Mouse (Mus musculus) common myeloid progenitor, adult 5-6 weeks (primary cell): Measurements from ENCODE around the gene Pter. TPM values are rescaled to one million over a fixed set of nuclear protein-coding genes. Genes with fewer than 3 reads are reported as not detected.
A peak's percentile ranks its signal among the peaks of the same experiment; 100 is the strongest.

Experiments used
- ATAC-seq: replicated peaks from 2 replicates; pipeline ENCODE4 v1.8.0; 2016; ENCODE audit warnings: low read depth, mild to moderate bottlenecking, moderate TSS enrichment, inconsistent platforms; ENCODE audit not compliant: poor library complexity, severe bottlenecking
- total RNA-seq: library from RNA; stranded (forward); fragments of 200-1000, 187-1606 nt; gene quantifications from 2 replicates; pipeline ENCODE4 v1.2.3, GENCODE M21; 2017

Gene Pter
- total RNA-seq: 19.8 and 24.8 TPM in 2 replicates

DNA sequence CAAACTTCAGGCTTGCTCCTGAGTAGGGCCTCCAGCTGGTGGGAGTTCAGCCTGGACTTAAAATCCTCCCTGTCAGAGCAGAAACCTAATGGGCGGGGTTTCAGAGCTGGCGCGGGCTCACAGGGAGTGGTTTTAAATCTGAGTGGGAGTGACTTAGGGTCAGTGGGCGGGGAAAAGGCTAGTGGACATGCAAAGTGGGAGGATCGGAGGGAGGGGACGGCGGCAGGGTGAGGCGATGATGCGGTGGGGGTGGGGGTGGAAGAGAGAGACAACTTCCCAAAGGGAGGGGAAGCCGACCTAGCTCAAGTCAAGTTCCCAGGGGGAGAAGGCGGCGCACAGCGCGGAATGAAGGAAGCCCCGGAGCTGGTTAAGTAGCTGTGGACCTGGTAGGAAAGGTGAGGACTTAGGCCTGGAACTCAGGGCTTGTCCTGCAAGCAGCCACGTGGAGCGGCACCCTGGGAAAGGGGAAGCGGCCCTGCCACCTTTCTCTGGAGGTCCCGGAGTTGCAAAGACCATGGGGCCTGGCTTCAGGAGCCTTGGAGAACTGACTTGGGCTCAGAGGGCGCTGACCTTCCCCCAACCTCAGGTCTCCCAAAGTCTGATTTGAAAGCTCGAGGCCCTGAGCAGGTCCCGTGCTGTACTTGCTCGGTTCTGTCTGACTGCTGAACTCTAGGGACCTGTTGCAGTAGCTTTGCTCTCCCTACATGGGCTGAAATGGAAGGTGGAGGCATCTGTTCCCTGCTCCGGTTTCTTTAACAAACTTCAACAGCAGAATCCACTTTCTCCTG is at the start of gene Pter:
TSS of gene Pter (plus strand) at position 238 of the 788 bp plus-strand sequence.
- peak; percentile 97 for ATAC-seq

DNA sequence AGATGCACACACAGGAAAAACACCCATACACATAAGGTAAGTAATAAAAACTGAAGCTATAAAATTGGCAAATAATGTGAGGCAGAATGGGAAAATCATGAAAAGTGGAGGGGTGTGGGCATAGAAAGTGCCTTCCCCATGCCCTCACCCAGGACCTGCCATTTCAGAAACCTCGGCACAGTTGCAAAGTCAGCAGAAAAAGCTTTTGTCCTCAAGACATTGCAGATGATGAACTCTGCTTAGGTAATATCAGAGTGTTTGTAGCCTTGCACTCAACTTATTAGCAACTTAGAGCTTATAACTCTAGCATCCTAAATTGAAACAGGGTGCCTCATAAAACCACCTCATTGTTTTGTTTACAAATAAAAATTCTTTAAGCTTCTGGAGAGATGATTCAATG is 49.6 kb upstream of the Pter start:
- ATAC-seq: no peak

DNA sequence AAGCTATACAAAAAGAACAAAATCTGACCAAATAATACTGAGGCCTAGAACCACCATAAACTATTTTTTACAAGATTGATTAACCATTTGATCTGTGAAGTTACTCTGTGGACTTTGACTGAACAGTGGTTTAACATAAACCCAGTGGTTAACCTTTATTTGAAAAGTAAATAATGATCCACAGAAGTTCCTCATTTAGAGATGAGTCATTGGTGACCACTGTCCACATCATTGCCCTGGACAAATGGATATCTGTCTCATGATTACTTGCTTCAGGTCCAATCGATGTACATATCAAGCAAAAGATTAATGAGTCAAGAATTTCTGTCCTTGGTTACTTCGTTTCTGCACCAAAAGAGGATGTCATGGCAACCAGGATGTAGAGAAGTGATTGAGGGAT is 44.3 kb upstream of the Pter start:
- no peak for ATAC-seq

DNA sequence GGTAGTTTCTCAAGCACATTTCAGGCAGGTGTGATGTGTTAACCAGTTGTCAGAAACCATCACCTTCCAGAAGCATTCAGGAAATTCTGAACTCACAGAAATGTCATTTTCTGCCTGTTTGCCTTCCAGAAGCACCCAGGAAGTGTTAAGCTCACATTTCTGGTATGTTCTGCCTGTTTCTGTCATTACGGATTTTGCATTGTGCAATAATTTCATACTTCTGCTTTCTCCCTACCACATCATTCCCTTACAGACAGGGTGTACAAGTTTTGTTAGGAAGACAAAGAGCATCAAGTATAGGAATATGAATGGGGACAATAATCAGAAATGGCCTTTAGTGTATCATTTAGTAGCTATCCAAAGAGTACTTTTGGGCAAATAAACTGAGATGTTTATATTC is 42.8 kb upstream of the Pter start:
- ATAC-seq: no peak

DNA sequence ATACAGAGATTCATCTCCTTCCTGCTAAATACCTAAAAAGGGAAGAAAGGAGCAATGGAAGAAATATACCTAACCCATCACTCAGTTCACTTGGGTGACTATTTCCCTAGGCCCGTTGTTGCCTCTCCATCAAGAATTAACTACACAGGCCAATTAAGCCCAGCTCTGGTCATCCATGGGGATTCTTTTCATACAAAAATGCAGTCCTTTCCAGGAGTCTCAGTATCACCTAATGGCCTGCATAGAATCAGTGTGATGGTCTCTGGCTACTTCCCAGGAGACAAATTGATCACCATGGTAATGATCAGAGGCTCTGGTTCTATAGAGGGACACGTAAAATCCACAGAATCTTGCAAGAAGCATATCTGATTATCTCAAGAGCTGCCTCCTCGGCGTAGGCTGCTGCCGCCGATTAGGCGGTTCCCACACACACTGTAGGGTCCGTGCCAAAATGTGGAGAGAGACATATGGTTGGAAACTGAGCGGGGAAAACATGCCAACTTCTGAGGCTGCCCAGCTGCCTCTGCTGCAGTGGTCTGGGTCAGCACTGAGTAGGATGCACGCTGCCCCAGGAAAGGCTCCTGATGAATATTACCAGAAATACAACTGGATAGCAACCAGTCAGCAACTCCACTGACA is 40.4 kb upstream of the Pter start:
- no peak for ATAC-seq

DNA sequence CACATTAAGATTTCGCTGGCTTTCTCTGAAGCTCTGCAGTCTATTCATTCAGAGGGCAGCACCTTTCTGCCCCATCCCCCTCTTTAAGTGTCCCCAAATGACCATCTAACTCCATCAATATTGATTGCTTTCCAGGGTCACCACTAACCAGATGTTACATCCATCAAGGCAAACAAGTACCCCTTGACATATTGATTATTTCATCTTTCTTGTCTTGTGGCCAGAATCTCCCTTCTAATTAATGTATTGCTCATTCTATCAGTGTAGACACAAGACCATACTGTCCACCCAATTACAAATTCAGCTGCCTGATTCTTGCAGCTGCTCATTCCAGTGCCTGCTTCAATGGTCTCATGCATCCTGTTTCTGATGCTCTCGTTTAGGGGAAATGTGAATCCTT is 36.8 kb upstream of the Pter start:
- no peak for ATAC-seq

DNA sequence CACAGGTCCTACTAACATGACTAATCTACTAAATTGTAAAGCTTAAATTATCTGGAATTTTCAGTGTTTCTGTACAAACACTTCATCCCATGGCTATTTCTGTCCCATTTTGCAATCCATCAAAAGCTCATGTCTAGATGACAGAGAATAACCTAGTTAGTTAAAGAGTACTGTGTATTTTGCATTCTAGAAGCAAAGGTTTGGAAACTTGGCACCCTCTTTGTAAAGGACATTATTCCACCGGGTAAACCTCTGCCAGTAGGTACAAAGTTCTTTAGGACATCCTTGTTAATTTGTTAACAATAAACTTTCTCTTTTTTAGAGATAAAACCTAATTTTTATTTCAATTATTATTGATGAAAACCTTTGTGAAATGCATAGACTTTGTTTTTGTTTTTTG is 18.1 kb upstream of the Pter start:
- no peak for ATAC-seq

DNA sequence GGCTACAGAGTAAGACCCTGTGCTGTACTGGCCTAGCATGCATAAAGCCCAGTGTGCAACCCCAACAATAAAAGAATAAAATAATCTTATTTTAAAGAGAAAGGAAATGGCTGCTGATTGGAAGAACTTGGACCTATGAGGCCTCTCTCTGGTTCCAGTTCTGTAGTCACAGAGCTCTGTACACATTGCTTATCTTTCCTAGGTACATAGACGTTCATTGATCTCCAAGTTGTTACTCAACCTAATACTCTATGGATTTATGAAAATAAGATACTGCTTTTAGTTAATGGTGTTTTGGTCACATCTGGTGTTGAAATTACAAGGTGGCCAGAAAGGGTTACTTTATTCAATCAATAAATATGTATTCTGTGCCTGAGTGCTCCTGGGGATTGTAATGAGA is 1.8 kb downstream of the Pter start:
- ATAC-seq: no peak

DNA sequence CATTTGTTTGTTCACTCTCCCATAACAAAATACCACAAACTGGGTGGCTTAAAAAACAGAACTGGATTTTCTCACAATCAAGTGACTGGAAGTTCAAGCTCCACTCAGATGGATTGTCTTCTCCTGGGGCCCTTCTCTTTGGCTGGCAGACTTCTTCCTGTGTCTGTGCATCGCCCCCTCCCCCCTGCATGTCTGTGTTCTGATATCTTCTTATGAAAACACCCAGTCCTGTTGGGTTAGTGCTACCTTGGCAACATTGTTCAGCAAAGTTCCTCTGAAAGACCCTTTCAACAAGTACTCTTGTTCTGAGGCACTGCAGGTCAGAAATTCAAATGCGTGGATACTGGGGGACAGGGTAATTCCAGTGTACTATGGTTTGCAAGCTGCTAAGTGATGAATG is 6.5 kb downstream of the Pter start:
- ATAC-seq: no peak

DNA sequence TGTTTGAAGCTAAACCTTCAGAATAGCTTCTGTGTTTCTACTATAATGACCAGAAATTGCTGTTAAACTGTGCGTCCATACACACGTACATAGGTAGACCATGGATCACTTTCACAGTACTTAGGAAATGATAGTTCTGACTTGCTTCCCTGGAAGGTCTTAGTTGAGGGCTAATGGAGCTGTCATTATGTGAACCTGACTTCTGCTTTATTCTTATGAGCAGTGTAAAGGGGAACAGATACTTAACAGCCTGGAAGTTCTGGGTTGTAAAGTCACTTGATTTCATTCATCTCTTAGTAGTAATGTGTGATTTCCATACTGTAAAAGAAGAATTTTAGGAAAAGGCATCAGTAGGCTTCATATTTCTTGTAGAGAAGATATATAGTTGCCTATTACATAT is 10.1 kb downstream of the Pter start:
- peak; percentile 45; the same call in 1 of the 2 replicates for ATAC-seq

DNA sequence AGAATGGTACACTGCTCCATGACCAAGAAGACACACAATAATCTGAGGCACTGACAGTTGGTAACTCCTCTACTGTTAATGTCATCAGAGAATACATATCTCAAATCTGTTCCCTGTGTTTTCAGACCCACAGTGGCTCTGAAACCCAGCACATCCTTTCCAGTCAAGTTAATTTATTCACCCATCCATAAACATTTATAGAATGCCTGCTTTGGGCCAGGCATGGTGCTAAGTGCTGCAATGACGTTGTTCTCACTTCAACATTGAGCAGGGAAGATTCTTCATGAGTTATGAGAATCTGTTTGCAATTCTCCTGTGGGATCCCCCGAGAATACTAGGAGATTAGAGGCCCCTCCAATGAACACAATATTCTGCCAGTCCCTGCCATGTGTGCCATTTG is 11.4 kb downstream of the Pter start:
- ATAC-seq: no peak

DNA sequence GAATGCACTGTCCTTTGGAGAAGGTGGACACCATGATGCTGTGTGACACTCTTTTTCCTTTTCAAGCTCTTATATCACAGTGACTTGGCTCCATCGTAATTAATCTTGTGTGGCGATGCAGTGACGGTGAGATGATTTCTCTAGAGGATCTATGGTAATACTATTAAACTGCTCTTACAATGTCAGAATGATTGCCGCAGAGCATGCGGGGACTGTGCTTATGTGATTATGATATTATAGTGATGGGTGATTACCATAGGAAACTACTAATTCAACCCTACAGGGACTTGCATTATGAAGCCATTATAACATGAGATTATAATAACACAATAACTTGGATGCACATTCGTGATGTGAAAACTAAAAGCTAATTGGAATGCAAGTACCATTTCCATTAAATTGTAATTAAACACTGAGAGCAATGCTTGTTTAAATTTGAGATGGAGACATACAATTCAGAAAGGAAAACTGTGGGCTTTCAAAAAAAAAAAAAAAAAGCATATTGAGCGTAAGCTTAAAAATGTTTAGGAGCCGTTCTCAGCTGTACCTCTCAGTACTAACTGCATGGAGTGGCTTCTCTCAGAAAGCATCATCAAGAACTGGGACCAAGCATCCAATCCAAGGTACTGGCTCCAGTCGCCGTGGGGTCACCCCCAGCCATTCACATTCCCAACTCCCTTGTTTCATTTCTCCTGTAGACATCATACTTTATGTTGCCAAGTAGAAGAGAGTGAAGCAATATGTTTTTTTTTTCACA is 13.8 kb downstream of the Pter start:
- ATAC-seq: no peak

DNA sequence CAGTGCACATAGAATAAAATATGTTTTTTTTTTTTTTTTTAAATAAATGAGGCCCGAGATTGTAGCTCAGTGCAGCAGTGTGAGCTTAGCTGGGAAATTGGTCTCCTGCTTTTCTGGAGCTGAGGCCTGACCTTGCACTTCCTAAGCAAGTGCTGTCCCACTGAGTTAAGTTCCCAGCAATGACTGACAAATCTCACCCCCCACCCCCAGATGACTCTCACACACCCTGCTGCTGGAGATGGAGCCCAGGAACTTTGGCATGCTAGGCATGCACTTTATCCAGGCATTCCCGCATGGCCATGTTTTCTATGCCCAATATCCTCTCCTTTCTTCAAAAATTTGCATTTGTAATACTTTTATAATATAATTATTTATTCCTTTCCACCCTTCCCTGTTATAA is 14.8 kb downstream of the Pter start:
- ATAC-seq: no peak

DNA sequence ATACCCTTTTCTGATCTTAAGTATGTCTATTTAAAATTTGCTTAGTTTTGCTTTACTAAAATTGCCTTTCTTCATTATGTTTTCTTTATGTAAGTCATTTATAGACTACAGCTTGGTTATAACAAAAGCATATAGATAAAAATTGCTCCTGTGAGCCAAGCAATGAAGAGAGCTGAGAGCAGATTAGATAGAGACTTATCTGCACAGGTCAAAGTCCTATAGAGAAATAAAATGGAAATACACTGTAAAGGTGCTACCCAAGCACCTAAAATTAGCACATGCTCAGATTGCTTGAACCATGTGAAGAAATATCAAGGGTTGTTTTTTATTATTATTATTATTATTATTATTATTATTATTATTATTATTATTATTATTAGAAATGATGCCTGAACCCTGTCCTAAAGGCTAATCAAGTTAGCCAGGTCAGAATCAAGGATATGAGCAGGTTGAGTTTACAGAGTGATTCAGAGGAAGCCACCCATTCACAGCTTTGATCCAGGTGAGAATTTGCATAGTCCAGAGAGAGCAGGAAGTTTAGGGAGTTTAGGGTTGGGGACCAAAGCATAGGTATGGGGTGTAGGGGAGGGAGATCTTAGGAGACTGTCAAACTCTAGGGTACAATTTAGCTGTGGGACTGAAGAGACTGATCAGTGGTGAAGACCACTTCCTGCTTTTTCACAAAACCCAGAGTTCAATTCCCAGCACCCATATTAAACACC is 33.0 kb downstream of the Pter start:
- ATAC-seq: no peak

DNA sequence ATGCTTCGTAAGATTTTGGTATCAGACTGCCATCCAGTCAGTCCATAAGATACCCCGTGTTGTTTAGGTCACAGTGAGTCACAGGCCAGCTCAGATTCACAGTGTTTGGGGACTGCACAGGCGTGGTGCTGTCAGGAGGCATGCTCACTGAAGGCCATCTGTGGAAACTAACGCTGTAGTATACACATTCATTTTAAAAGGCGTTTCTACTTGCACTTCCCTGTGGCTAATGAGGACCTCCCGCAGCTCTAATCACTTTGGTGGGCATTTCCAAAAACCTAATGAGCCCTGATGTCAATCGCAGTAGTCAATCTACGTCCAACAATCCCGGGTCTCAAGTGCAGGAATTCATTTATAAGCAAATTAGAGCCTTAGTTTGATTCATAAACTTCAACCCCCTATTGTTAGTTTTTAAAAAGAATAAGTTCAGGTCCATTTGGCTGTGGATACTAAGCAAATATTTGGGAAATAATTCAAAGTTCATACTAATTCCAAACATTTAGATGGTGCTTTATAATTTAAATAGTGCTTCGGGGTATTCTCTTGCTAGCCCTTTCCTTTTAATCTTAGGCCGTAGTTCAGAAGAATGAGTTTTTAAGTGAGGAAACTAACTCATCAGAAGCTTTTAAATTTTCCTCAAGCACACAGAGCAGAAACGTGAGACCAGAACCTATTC is 46.3 kb downstream of the Pter start:
- no peak for ATAC-seq

DNA sequence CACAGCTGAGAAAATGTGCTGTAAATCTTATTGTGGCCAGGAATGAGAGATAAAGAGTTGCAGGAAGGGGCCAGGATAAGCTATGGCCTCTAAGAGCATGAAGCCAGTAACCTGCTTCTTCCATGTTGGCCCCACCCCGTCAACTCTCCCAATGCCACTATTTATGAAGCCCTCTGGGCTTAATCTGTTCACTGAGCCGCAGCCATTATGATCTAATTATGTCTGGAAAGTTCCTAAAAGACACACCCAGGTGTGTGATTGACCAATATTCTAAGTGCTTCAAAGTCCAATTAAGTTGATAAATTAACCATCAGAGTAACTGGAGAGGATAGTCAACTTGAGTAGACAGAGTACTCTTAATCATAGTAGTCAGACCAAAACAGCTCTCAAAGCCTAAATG is 49.9 kb downstream of the Pter start:
- no peak for ATAC-seq

DNA sequence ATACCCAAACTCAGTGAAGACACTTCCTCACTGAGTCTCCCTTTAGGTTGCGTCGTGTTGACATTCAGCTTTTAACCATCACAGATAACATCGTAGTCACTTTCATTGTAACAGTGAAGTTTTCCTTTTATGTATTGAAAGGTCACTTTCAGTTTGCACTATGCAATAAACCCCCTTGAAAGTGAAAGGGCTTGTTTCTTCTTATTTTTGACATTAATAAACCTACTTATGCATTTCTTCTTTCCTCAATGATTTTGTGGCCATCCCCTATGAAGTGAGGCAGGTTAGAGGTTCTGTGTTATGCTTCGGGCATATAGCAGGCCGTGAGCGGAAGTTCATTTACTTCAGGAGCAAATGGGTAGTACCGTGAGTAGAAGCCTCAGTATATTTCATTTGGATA is 53.5 kb downstream of the Pter start:
- no peak for ATAC-seq

DNA sequence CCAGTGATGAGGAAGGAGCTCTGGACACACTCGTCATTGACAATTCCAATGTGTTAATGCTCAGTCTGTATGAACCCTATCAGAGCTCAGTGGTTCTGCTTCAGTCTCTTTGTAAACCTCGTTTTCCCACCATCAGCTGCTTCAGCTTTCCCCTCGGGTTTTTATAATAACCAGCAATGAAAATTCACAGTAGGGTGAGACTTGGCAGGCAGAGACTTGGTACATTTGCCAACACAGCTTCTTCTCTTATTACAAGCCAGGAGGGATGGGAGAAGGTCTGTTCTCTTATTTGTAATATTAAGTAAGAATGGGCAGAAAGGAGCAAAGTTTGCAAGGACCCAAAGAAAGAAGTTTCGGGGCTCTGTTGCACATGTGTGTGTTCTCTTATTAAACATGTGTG is 54.9 kb downstream of the Pter start:
- ATAC-seq: no peak

DNA sequence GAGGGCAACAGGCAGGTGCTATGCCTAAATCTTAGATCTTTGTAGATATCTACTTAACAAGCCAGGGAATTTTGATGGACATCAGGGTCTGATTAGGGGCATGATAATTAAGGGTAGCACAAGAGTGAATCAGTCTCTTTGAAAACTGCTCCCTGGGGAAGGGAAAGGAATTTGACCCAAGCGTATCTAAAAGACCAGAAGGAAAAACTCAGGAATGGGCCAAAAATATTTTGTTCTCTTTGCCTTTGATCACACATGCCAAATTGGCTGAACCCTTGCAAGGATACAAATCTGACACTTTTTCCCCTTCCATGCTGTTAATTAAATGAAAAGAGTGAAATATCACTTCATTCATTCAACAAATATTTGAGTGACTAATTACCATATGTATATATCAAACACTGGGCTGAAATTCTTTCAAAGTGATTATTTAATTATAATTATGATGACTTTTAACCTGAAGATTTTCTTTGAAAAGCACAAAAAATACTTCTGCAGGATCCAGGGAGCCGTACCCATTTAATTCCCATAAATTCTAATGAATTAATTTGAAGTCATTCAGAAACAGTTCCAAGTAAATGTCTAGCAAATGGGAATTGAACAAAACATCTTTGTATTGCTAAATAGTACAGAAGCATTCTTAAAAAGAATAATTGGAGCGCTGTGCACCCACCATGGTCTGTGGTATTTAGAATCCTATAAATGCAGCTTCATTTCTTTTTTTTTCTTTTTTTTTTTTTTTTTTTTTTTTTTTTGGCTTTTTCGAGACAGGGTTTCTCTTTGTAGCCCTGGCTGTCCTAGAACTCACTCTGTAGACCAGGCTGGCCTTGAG is 61.3 kb downstream of the Pter start:
- no peak for ATAC-seq
